Mouse (Mus musculus) embryonic facial prominence, embryonic 10.5 days (tissue): ENCODE data around the gene Tmco2. TPM values are rescaled to one million over a fixed set of nuclear protein-coding genes. Genes with fewer than 3 reads are reported as not detected.
"Not testable (repeated sequence)": the region's sequence is repeated elsewhere in the genome, so short reads cannot be mapped to it uniquely, and the experiment has no call there.

Experiments
- DNase-seq: peaks from one replicate; pipeline ENCODE4 v3.0.0-alpha.2; 2017; ENCODE audit warnings: low spot score
- H3K27ac ChIP-seq: fragments of 300-500 bp; sonication (generic); replicated peaks from 2 replicates; pipeline ENCODE4 v1.5.1; 2016; ENCODE audit warnings: mild to moderate bottlenecking
- H3K27me3 ChIP-seq: fragments of 300-500 bp; sonication (generic); replicated peaks from 2 replicates; pipeline ENCODE4 v1.6.1; 2016; ENCODE audit warnings: low read depth, mild to moderate bottlenecking; ENCODE audit not compliant: poor library complexity, severe bottlenecking
- H3K36me3 ChIP-seq: fragments of 300-500 bp; sonication (generic); replicated peaks from 2 replicates; pipeline ENCODE4 v1.6.1; 2016; ENCODE audit warnings: mild to moderate bottlenecking, moderate library complexity
- H3K4me1 ChIP-seq: fragments of 300-500 bp; sonication (generic); 2 replicates; pipeline ENCODE4 v1.6.1; 2016
- H3K4me3 ChIP-seq: fragments of 300-500 bp; sonication (generic); 2 replicates; pipeline ENCODE4 v1.5.1; 2016; ENCODE audit warnings: mild to moderate bottlenecking, moderate library complexity
- H3K9me3 ChIP-seq: fragments of 300-500 bp; sonication (generic); 2 replicates; pipeline ENCODE4 v1.6.1; 2016; ENCODE audit warnings: mild to moderate bottlenecking
- WGBS: fragments of 180-500 bp; shearing (Covaris S2); methylation state at CpG from one replicate; pipeline ENCODE4 v1.1.7; 2016; 5-methylcytosine and 5-hydroxymethylcytosine counted together
- polyA plus RNA-seq: library from polyadenylated mRNA; unstranded; fragments of >200 nt; fragmentation: Nextera tagmentation; extraction: Ambion mirVana; gene quantifications from 2 replicates; pipeline ENCODE4 v1.2.1, GENCODE M21; 2016

Gene Tmco2
- not detected in 2 replicates for polyA plus RNA-seq

DNA sequence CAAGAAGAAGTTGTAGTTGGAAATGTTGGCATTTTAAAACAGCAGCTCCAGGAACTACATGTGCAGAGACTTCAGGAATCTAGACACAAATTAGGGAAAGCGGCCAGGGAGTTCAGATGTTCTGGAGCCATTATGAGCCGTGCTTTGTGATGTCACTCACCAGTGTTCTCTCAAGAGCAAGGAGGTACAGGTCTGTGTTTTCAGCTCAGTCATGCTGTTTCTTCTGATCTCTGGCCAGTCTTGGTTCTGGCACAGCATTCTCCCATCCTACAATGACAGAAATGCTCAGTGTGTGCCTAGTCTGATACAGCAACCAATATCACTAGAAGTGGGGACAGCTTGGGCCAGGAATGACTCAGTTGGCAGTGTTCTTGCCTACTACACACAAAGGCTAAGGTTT is at the start of gene Tmco2:
Gene Tmco2 (minus strand): TSS at position 101 of the 400 bp plus-strand sequence.
- Histone ChIP-seq H3K27me3 (no peaks in the 10 kb centered on the region), H3K9me3 (no peaks in the 10 kb centered on the region), H3K4me1 (no peaks in the 10 kb centered on the region), H3K27ac (no peak within 1 kb of the TSS), H3K4me3 (no peak within 1 kb of the TSS), H3K36me3 (no peaks in the 10 kb centered on the region)
- 96% methylated on average over 2 of the region's 2 CpGs for WGBS
- DNase-seq: no peak

DNA sequence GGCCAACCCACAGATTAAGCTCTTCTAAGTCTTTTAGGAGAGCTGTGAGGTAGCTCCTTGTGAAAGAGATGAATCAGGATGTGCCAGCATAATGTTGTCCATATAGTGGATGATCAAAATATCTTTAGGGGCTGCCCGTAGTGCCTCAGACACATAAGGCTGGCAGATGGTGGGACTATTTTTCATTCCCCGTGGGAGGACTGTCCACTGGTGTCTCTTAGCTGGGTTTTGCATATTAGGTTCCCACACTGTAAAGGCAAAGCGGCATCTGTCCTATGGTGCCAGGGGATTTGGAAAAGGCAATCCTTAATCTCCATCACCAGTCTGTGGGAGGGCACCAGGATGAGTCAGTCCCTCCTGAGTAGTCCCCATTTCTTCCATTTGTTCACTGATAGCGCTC is 5.7 kb downstream of the Tmco2 start:
- Histone ChIP-seq H3K27ac (no peak overlapping the region), H3K27me3 (no peaks in the 10 kb centered on the region), H3K36me3 (no peaks in the 10 kb centered on the region), H3K9me3 (no peaks in the 10 kb centered on the region), H3K4me1 (no peaks in the 10 kb centered on the region), H3K4me3 (no peak overlapping the region)
- no peak for DNase-seq
- WGBS: 87% methylated on average over 4 of the region's 4 CpGs

DNA sequence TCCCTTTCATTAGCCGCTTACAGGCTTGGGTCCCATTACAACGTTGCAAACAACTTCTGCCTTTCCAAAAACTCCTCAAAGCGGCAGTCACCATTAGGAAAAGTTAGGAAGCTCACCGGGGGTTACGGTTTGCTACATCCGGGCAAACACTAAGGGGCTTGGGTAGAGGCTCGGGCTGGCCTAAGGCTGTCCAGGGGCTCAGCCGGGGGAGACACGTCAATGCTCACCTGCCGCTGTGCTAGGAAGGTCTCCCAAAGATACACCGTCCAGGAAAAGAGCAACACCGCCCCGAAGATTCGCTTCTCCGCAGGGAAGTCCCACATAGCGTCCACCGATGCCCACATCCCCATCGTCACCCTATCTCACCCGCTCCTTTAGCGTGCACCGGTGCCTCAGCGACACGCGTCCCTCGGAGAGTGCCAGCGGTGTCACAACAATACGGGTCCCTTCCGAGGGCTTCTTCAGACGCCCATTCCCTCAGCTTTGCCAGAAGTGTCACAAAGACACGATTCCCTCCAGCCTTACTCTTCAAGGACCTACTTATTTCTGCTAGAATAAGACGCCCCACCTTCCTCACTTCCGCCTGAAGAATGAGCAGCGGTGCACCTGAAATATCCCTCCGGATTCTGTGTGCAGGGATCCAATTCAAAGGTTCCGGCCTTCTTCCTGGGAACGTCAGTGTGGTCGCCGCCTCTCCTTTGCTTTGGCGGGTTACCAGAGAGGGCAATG is 11.2 kb downstream of the Tmco2 start, which contains the start of gene Zmpste24:
Gene Zmpste24 (minus strand): TSS at position 592 of the 729 bp plus-strand sequence.
- DNase-seq: peak; percentile 89
- Histone ChIP-seq H3K9me3 (no peaks in the 10 kb centered on the region), H3K4me3 (peak within 1 kb of the TSS; percentile 86), H3K27ac (peak within 1 kb of the TSS; percentile 81), H3K36me3 (peaks cover 27% of the 10 kb centered on the region), H3K4me1 (peaks cover 12% of the 10 kb centered on the region), H3K27me3 (no peaks in the 10 kb centered on the region)
- 0% methylated on average over 39 of the region's 39 CpGs for WGBS

DNA sequence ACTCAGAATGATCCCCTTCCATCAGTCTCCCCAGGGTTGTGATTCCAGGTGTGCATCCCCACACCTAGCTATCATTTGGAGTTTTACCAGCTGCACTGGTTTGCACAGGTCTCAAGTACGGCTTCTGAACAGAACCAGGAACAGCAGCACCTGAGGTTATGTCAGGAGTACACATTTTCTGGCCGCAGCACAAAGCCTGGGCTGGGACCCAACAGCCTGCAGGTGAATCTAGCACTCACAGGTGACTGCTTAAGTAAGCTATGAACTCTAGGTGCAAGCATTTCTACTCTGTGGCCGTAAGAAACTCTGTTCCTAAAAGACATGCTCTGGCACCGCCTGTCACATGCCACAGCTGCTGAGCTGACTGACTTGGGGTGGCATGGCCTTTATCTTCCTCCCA is 18.8 kb downstream of the Tmco2 start:
- 90% methylated on average over 4 of the region's 4 CpGs for WGBS
- no peaks in the 10 kb centered on the region for H3K27me3 ChIP-seq
- H3K9me3 ChIP-seq: no peaks in the 10 kb centered on the region
- no peak overlapping the region for H3K4me3 ChIP-seq
- no peak for DNase-seq
- no peak overlapping the region for H3K27ac ChIP-seq
- peaks cover 93% of the 10 kb centered on the region for H3K36me3 ChIP-seq
- H3K4me1 ChIP-seq: no peaks in the 10 kb centered on the region

DNA sequence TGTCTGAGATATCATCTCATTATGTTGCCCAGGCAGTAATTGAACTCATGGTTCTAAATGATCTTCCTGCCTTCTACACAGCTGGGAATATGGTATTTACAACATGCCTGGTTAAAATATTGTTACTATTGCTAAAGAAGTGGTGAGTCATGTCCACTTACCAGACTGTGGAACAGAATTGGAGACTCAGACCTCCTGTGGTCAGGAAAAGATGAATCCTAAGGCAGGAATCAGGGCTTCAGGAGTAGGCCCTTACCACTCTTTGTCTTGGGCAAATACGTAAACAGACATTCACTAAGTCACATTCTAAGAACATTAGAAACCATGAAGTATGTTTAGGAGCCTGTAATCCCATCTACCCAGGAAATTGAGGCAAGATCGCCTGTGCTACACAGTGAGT is 20.3 kb downstream of the Tmco2 start:
- DNase-seq: no peak
- Histone ChIP-seq H3K36me3 (peaks cover 93% of the 10 kb centered on the region), H3K9me3 (no peaks in the 10 kb centered on the region), H3K4me3 (no peak overlapping the region), H3K27me3 (no peaks in the 10 kb centered on the region), H3K4me1 (no peaks in the 10 kb centered on the region), H3K27ac (no peak overlapping the region)
- WGBS: 86% methylated on average over 2 of the region's 2 CpGs

DNA sequence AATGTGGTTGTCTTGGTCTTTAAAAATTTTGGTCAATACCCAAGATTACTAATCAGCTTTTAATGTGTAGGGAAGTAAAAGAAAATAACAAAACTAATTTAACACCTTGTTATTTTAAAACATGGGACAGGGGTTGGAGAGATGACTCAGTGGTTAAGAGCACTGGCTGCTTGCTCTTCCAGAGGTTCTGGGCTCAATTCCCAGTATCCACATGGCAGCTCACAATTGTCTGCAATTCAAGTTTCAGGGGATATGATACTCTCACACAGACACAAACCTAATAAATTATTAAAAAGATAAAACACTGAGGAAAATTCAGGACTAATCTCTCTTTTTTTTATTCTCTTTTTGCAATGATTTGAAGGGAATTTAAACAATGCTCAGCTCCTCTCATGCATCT is 24.5 kb downstream of the Tmco2 start:
- no peak for DNase-seq
- H3K4me1 ChIP-seq: no peaks in the 10 kb centered on the region
- H3K36me3 ChIP-seq: peaks cover 92% of the 10 kb centered on the region
- no peaks in the 10 kb centered on the region for H3K27me3 ChIP-seq
- H3K4me3 ChIP-seq: no peak overlapping the region
- no peak overlapping the region for H3K27ac ChIP-seq
- H3K9me3 ChIP-seq: no peaks in the 10 kb centered on the region

DNA sequence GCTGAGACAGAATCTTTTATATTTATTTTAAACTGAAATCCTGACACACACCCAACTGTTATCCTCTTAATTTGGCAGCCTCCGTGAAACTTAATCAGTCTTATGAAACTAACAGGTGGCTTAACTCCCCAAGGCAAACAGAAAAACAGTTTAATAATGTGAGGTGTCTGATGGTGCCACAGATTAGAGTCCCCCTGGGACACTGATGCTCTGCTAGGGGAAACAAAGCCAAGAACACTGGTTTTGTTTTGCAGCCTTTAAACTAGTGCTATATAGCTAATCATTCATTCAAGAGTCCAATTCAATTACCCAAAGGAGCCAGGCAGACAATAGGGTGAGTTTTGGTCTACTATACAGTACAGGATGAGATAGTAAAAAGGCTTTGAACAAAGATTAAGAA is 28.6 kb downstream of the Tmco2 start:
- no peak overlapping the region for H3K27ac ChIP-seq
- no peaks in the 10 kb centered on the region for H3K27me3 ChIP-seq
- H3K9me3 ChIP-seq: no peaks in the 10 kb centered on the region
- H3K36me3 ChIP-seq: peaks cover 99% of the 10 kb centered on the region
- WGBS: 92% methylated on average over 1 of the region's 1 CpGs
- no peak overlapping the region for H3K4me3 ChIP-seq
- no peak for DNase-seq
- no peaks in the 10 kb centered on the region for H3K4me1 ChIP-seq

DNA sequence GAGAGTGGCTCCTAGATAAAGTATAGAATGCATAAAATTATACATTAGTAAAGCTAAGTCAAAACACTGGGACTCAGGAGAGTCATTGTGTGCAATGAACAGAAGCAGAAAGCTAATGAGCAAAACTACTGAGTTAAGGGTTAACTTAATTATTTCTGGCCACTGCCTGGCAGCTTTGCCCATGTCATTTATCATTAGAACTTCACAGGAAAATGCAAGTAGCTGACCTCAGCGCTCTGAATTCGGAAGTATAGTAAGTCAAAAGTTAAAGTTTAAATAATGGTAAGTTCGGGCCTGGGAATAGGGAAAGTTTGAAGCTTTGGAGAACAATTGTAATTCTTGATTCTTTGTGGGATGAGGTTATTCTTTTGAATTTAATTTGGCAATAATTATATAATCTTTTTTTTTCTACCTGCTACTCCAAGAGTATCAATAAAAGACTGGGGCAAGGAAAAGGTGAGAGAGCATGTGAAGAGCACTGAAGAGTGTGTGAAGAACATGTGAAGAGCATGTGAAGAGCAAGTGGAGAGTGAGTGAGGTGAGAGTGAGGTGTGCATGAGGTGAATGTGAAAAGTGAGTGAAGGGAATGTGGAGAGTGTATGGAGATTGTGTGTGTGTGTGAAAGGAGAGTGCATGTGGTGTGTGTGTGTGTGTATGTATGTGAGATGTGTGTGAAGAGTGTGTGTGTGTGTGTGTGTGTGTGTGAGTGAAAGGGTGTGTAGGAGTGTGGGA is 30.9 kb downstream of the Tmco2 start:
- WGBS: 85% methylated on average over 3 of the region's 3 CpGs
- H3K4me1 ChIP-seq: no peaks in the 10 kb centered on the region

DNA sequence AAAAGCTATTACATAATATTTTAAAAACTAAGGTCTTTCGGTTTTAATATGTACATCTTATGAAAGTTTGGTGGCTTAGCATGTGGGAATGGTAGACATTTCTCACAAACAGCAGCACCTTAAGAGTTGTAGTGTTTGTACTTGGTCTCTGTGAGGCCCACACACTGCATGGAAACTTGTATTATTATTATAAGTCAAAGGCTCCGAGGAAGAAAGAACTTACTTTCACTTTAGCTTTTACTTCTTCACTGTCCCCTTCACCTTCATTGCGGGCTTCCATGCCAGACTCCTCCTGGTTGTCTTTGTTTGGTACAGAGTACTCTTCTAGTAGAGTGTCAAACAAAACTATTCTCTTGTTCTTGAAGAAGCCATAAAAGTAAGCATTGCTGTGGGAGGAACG is 34.8 kb downstream of the Tmco2 start:
- Histone ChIP-seq H3K9me3 (no peaks in the 10 kb centered on the region), H3K4me1 (no peaks in the 10 kb centered on the region), H3K36me3 (peaks cover 89% of the 10 kb centered on the region), H3K4me3 (no peak overlapping the region), H3K27me3 (no peaks in the 10 kb centered on the region), H3K27ac (no peak overlapping the region)
- no peak for DNase-seq
- WGBS: 89% methylated on average over 4 of the region's 4 CpGs

More for the DNA sequence above, 30.9 kb downstream of the Tmco2 start:
- Histone ChIP-seq H3K4me3 (no peak overlapping the region), H3K27ac (no peak overlapping the region), H3K27me3 (no peaks in the 10 kb centered on the region), H3K9me3 (no peaks in the 10 kb centered on the region), H3K36me3 (peaks cover 95% of the 10 kb centered on the region)
- DNase-seq: no peak

DNA sequence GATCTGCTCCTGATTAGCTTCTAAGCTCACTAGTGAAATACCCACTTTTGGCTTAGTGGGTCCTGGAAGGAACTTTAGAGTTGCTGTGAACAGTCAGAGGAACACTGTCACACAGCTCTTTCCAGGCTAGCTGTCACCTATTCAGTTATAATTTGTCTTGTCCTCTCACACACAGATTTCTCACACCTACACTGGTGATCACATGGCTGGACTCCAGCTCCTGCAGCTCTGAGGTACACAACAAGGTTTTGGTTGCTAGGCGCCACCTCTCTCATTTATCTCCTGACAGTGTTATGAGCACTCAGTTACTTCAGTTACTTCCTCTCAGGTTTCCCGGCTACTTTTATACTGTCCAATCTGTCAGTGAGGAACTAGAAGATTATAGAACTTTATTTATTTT is 43.7 kb downstream of the Tmco2 start:
- 90% methylated on average over 2 of the region's 2 CpGs for WGBS
- H3K4me1 ChIP-seq: no peaks in the 10 kb centered on the region
- no peaks in the 10 kb centered on the region for H3K9me3 ChIP-seq
- no peak overlapping the region for H3K4me3 ChIP-seq
- no peak for DNase-seq
- H3K36me3 ChIP-seq: peaks cover 84% of the 10 kb centered on the region
- H3K27me3 ChIP-seq: no peaks in the 10 kb centered on the region
- H3K27ac ChIP-seq: no peak overlapping the region

DNA sequence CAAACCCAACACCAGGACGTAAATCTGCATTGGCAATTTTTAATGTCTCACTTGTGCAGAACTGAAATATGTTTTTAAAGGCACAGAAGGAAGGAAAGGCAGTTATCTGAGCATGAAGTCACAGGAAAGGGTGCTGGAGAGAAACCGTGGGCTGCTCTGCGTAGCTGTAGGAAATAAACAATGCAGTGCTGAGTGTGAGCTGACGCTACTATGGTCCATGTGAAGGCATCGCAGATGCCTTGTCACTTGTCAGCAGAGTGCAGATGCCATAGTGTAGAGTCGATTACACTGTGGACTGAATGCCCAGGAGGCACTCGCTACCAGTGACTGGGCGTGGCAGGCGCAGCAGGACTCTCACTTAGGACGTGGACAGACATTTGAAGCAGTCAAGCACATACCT is 49.8 kb downstream of the Tmco2 start:
- H3K4me1 ChIP-seq, H3K27ac ChIP-seq, H3K9me3 ChIP-seq, H3K4me3 ChIP-seq, DNase-seq, H3K27me3 ChIP-seq: not testable (repeated sequence)
- WGBS: 91% methylated on average over 10 of the region's 10 CpGs
- H3K36me3 ChIP-seq: peaks cover 53% of the 10 kb centered on the region

DNA sequence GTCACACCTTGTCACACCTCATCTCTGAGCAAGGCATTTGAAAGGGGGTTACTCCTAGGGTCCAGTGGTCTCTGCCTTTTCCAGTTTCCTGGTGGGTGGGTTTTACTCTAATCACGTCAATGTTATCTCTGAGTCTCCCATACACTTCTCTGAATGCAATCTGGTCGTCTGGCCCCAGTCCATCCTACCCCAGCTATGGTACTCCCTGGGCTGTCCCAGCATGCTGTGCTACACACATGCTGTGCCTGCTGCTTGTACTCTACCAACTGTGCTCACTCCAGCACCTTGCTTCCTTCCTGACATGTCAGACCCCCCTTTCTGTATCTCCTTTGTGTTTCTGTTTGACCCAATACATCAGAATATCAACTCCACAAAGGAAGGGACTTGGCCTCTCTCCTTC is 52.0 kb downstream of the Tmco2 start:
- 80% methylated on average over 2 of the region's 2 CpGs for WGBS
- no peak for DNase-seq
- H3K4me3 ChIP-seq: no peak overlapping the region
- H3K4me1 ChIP-seq: peaks cover 14% of the 10 kb centered on the region
- H3K27me3 ChIP-seq: peaks cover 29% of the 10 kb centered on the region
- no peaks in the 10 kb centered on the region for H3K9me3 ChIP-seq
- H3K36me3 ChIP-seq: peaks cover 36% of the 10 kb centered on the region
- no peak overlapping the region for H3K27ac ChIP-seq

DNA sequence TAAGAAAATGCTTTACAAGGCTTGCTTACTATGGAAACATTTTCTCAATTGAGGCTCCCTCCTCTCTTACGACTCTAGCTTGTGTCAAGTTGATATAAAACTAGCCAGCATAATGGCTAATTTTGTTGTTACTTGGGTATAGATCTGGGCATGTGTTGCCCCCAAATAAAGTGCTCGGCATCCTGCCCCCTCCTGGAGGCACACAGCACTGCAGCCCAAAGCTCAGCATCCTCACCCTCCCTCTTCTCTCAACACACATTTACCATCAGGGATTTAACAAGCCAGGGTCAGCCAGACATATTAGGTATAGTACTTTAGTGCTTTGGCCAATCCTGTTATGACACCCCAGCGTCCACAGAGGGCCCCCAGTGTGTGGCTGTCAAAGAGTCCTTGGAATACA is 52.7 kb downstream of the Tmco2 start:
- Histone ChIP-seq H3K27me3 (peaks cover 36% of the 10 kb centered on the region), H3K9me3 (no peaks in the 10 kb centered on the region), H3K36me3 (peaks cover 31% of the 10 kb centered on the region), H3K4me1 (peaks cover 20% of the 10 kb centered on the region), H3K27ac (no peak overlapping the region), H3K4me3 (no peak overlapping the region)
- WGBS: 45% methylated on average over 3 of the region's 3 CpGs
- no peak for DNase-seq
